In genomic region chr15:11971854-11972420, GRCm38 (mm10) we compare ENCODE assay signal across 9 mouse cellular contexts. TPM values are rescaled to one million over a fixed set of nuclear protein-coding genes. Genes with fewer than 3 reads are reported as not detected.
DNase-seq lines count a peak whose midpoint lies in the region; ATAC-seq and TF ChIP-seq lines count a peak whose summit lies in the region.
"Had no signal": no experiment of that assay in that cellular context is flagged by ENCODE, and none has a peak within 500 bp of the region (broad histone marks: within the 10 kb centered on the region; RNA-seq: fewer than 3 reads in every experiment).

No protein-coding gene starts in this region.

- ATAC-seq in frontal cortex, adult (ENCODE audit: low TSS enrichment): peak; percentile 87

- peak; percentile 99 for TF ChIP-seq CTCF in cerebellum, adult 2 months (IDR thresholded peaks at IDR 0.05; ENCODE audit: borderline replicate concordance, insufficient read depth, low read depth, low read length)

- no peak overlapping the region for H3K4me3 ChIP-seq in cerebellum, adult 2 months (replicated peaks; ENCODE audit: insufficient read depth, low read depth, low read length)
- no peak overlapping the region for H3K4me3 ChIP-seq in hindbrain, embryonic 10.5 days

- H3K27ac ChIP-seq in cerebellum, adult 2 months (ENCODE audit: insufficient read depth, low read length): no peak overlapping the region
- no peak overlapping the region for H3K27ac ChIP-seq in hindbrain, embryonic 10.5 days
- H3K27ac ChIP-seq: macrophage had no signal

- peak; percentile 65 for DNase-seq in MEL-GATA-1-ER (ENCODE audit: extremely low read depth, low read depth)
- peak; percentile 69 to 80 for DNase-seq in cerebellum, adult 2 months
- peak; percentile 74 for DNase-seq in hindbrain, embryonic 10.5 days (ENCODE audit: low spot score)
- DNase-seq in layer of hippocampus, adult 9-10 months (ENCODE audit: low spot score): peak; percentile 60
- peak; percentile 89 for DNase-seq in lung, postnatal 14 days
- peak; percentile 78 for DNase-seq in ovary, postnatal 36 days (ENCODE audit: low spot score)
- peak; percentile 56 to 83 for DNase-seq in thymus, postnatal 10 days (ENCODE audit: low spot score in 2 of 2)

- no peak for TF ChIP-seq POLR2A in cerebellum, adult 2 months (IDR thresholded peaks at IDR 0.05; ENCODE audit: borderline replicate concordance, insufficient read depth, low read length)

- no peaks in the 10 kb centered on the region for H3K27me3 ChIP-seq in cerebellum, adult 2 months (ENCODE audit: control insufficient read depth, insufficient read depth, low read length)
- H3K27me3 ChIP-seq in hindbrain, embryonic 10.5 days (ENCODE audit: insufficient read depth, poor library complexity, severe bottlenecking): no peaks in the 10 kb centered on the region

- no peaks in the 10 kb centered on the region for H3K9me3 ChIP-seq in hindbrain, embryonic 10.5 days

- H3K4me1 ChIP-seq in cerebellum, adult 2 months (ENCODE audit: control insufficient read depth, insufficient read depth, low read length): no peaks in the 10 kb centered on the region
- H3K4me1 ChIP-seq in hindbrain, embryonic 10.5 days (replicated peaks): no peaks in the 10 kb centered on the region

- peaks cover 8% of the 10 kb centered on the region; the same call in 1 of the 2 replicates for H3K36me3 ChIP-seq in hindbrain, embryonic 10.5 days

- WGBS in cerebellum, adult 2 months: 24% methylated on average over 13 of the region's 13 CpGs
- 29% methylated on average over 13 of the region's 13 CpGs for WGBS in hindbrain, embryonic 10.5 days

RNA-seq across cellular contexts. Expression of gene Sub1, which starts 24.8 kb away (rescaled TPM):
- polyA plus RNA-seq in cerebellum, adult 2 months (2012; rRNA removed): 84.5 and 92.6 TPM in 2 replicates
- polyA plus RNA-seq in hindbrain, embryonic 10.5 days (2016; fragmentation: Nextera tagmentation; extraction: Ambion mirVana): 697 and 720 TPM in 2 replicates
